Mouse (Mus musculus): ENCODE results near the gene Tma7. TPM values are rescaled to one million over a fixed set of nuclear protein-coding genes. Genes with fewer than 3 reads are reported as not detected.

Gene Tma7
- total and polyA plus RNA-seq, 3 experiments: 366 to 400 TPM; not detected in 1

GRCm38 (mm10) chr9:109031686-109032085 lies 50.7 kb downstream of the Tma7 start:
- H3K36me3 ChIP-seq (ENCODE audit: control insufficient read depth in 1 of 2, insufficient read depth in 2 of 2, low read length in 2 of 2): peaks cover 0 to 7% of the 10 kb centered on the region in 2 experiments; a peak in 2 of 4 replicates
- TF ChIP-seq ZNF384 (IDR thresholded peaks at IDR 0.05; ENCODE audit: low read depth, low read length) (no peak), SIN3A (IDR thresholded peaks at IDR 0.05; ENCODE audit: low read length) (no peak), ETS1 (IDR thresholded peaks at IDR 0.05; ENCODE audit: low read depth, low read length) (no peak), NELFE (IDR thresholded peaks at IDR 0.05; ENCODE audit: low read depth, low read length) (no peak), JUND (IDR thresholded peaks at IDR 0.05; ENCODE audit: low read depth, low read length) (no peak)
- H3K27ac ChIP-seq (ENCODE audit: control insufficient read depth, low read depth, low read length): no peak overlapping the region
- no peak overlapping the region for H3K9ac ChIP-seq (ENCODE audit: control insufficient read depth, low read depth, low read length, poor library complexity, severe bottlenecking)
- no peak overlapping the region for H3K4me3 ChIP-seq (ENCODE audit: control insufficient read depth in 1 of 2, insufficient read depth in 1 of 2, low read depth in 2 of 2, low read length in 2 of 2)
- no peaks in the 10 kb centered on the region for H3K79me2 ChIP-seq (ENCODE audit: control insufficient read depth, insufficient read depth, low read length, poor library complexity)
- no peak for DNase-seq (ENCODE audit: low read depth, low spot score)
- peaks cover 5 to 11% of the 10 kb centered on the region in 2 experiments for H3K4me1 ChIP-seq (ENCODE audit: control insufficient read depth in 1 of 2, insufficient read depth in 2 of 2, low read length in 2 of 2)
- H3K27me3 ChIP-seq (ENCODE audit: control insufficient read depth in 1 of 2, insufficient read depth in 2 of 2, low read length in 2 of 2): no peaks in the 10 kb centered on the region
- H3K9me3 ChIP-seq (replicated peaks; ENCODE audit: insufficient read depth, low read length): no peaks in the 10 kb centered on the region

GRCm38 (mm10) chr9:109031001-109031400 lies 51.4 kb downstream of the Tma7 start:
- TF ChIP-seq MYB (IDR thresholded peaks at IDR 0.05; ENCODE audit: low read depth, low read length) (no peak), TAL1 (IDR thresholded peaks at IDR 0.05; ENCODE audit: low read length) (no peak), HCFC1 (IDR thresholded peaks at IDR 0.05; ENCODE audit: low read depth, low read length) (no peak), MAFK (IDR thresholded peaks at IDR 0.05; ENCODE audit: borderline replicate concordance, low read depth, low read length) (no peak), MYC (IDR thresholded peaks at IDR 0.05; ENCODE audit: low read depth, low read length) (no peak), NRF1 (IDR thresholded peaks at IDR 0.05; ENCODE audit: insufficient read depth, low read depth, low read length, poor library complexity, severe bottlenecking) (no peak), POLR2A (IDR thresholded peaks at IDR 0.05; ENCODE audit: control insufficient read depth in 1 of 2, insufficient read depth in 1 of 2, low read depth in 1 of 2, low read length in 2 of 2, poor library complexity in 1 of 2) (no peak), GABPA (IDR thresholded peaks at IDR 0.05; ENCODE audit: low read depth, low read length) (no peak), BHLHE40 (IDR thresholded peaks at IDR 0.05; ENCODE audit: borderline replicate concordance, low read depth, low read length) (no peak), USF2 (IDR thresholded peaks at IDR 0.05; ENCODE audit: borderline replicate concordance in 1 of 2, insufficient read depth in 1 of 2, low read depth in 1 of 2, low read length in 2 of 2) (no peak), GATA1 (IDR thresholded peaks at IDR 0.05; ENCODE audit: low read depth, low read length) (no peak), USF1 (IDR thresholded peaks at IDR 0.05; ENCODE audit: low read depth, low read length) (no peak), UBTF (IDR thresholded peaks at IDR 0.05; ENCODE audit: borderline replicate concordance, insufficient read depth, low read depth, low read length) (no peak)
- Histone ChIP-seq H3K36me3 (ENCODE audit: control insufficient read depth in 1 of 2, insufficient read depth in 2 of 2, low read length in 2 of 2) (peaks cover 0 to 7% of the 10 kb centered on the region in 2 experiments; a peak in 2 of 4 replicates), H3K9me3 (replicated peaks; ENCODE audit: insufficient read depth, low read length) (no peaks in the 10 kb centered on the region)

More at GRCm38 (mm10) chr9:109031001-109031400, 51.4 kb downstream of the Tma7 start:
- Histone ChIP-seq H3K27me3 (ENCODE audit: control insufficient read depth in 1 of 2, insufficient read depth in 2 of 2, low read length in 2 of 2) (no peaks in the 10 kb centered on the region), H3K4me3 (ENCODE audit: control insufficient read depth in 1 of 2, insufficient read depth in 1 of 2, low read depth in 2 of 2, low read length in 2 of 2) (no peak overlapping the region), H3K9ac (ENCODE audit: control insufficient read depth, low read depth, low read length, poor library complexity, severe bottlenecking) (no peak overlapping the region), H3K79me2 (ENCODE audit: control insufficient read depth, insufficient read depth, low read length, poor library complexity) (no peaks in the 10 kb centered on the region), H3K27ac (ENCODE audit: control insufficient read depth, low read depth, low read length) (no peak overlapping the region), H3K4me1 (ENCODE audit: control insufficient read depth in 1 of 2, insufficient read depth in 2 of 2, low read length in 2 of 2) (peaks cover 5 to 11% of the 10 kb centered on the region in 2 experiments)
- no peak for DNase-seq (ENCODE audit: low read depth, low spot score)

Measured in MEL (cell line).